Mouse (Mus musculus) spleen, postnatal 10 days (tissue): ENCODE data around the gene Nt5dc1.
"Not testable (repeated sequence)": the region's sequence is repeated elsewhere in the genome, so short reads cannot be mapped to it uniquely, and the experiment has no call there.

Source experiments
- DNase-seq, 2 experiments: peaks; one replicate each; pipeline ENCODE4 v3.0.0; 2021 to 2022; ENCODE audit warnings: low spot score in 2 of 2

Nt5dc1 gene

GRCm38 (mm10) chr10:34312536-34312935 is 105.8 kb downstream of the Nt5dc1 start:
- DNase-seq, result no peak

- DNase-seq, result no peak
Observed at GRCm38 (mm10) chr10:34309915-34310685, 108.3 kb downstream of the Nt5dc1 start.

GRCm38 (mm10) chr10:34307070-34307469 is 111.3 kb downstream of the Nt5dc1 start:
- no peak for DNase-seq

- no peak for DNase-seq
Observed at GRCm38 (mm10) chr10:34300368-34300767, 118.0 kb downstream of the Nt5dc1 start.

GRCm38 (mm10) chr10:34297980-34298753 is 120.2 kb downstream of the Nt5dc1 start:
- no peak for DNase-seq

- peak; percentile 78 to 92 for DNase-seq
Observed at GRCm38 (mm10) chr10:34297299-34297979, 120.9 kb downstream of the Nt5dc1 start, which contains the start of gene Tspyl4. TSS of gene Tspyl4 (plus strand) at chr10:34297442.

GRCm38 (mm10) chr10:34296911-34297298 is 121.4 kb downstream of the Nt5dc1 start:
- DNase-seq, result no peak

GRCm38 (mm10) chr10:34282420-34283238 is 135.7 kb downstream of the Nt5dc1 start:
- peak in 1 of 2 experiments; percentile 68 for DNase-seq

GRCm38 (mm10) chr10:34281962-34282388 is 136.4 kb downstream of the Nt5dc1 start, which contains the start of gene Tspyl1:
TSS of gene Tspyl1 (plus strand) at chr10:34282190.
- DNase-seq, result peak; percentile 95 to 99

- peak in 1 of 2 experiments; percentile 11 for DNase-seq
Observed at GRCm38 (mm10) chr10:34281211-34281961, 137.0 kb downstream of the Nt5dc1 start.

- peak; percentile 18 to 40 for DNase-seq
Observed at GRCm38 (mm10) chr10:34280591-34281175, 137.7 kb downstream of the Nt5dc1 start.

GRCm38 (mm10) chr10:34271681-34272080 is 146.7 kb downstream of the Nt5dc1 start:
- no peak for DNase-seq

GRCm38 (mm10) chr10:34267312-34268070 is 150.9 kb downstream of the Nt5dc1 start:
- DNase-seq, result no peak

GRCm38 (mm10) chr10:34265106-34265505 is 153.2 kb downstream of the Nt5dc1 start:
- no peak for DNase-seq

- not testable (repeated sequence) for DNase-seq
Observed at GRCm38 (mm10) chr10:34252833-34253232, 165.5 kb downstream of the Nt5dc1 start.

GRCm38 (mm10) chr10:34249594-34249993 is 168.8 kb downstream of the Nt5dc1 start:
- DNase-seq, result no peak

- DNase-seq, result no peak
Observed at GRCm38 (mm10) chr10:34247757-34248156, 170.6 kb downstream of the Nt5dc1 start.

- DNase-seq, result no peak
Observed at GRCm38 (mm10) chr10:34246106-34246505, 172.2 kb downstream of the Nt5dc1 start.

- DNase-seq, result no peak
Observed at GRCm38 (mm10) chr10:34244745-34245144, 173.6 kb downstream of the Nt5dc1 start.
